Comparison of ENCODE assay signal across 22 mouse cellular contexts in the genomic region with DNA sequence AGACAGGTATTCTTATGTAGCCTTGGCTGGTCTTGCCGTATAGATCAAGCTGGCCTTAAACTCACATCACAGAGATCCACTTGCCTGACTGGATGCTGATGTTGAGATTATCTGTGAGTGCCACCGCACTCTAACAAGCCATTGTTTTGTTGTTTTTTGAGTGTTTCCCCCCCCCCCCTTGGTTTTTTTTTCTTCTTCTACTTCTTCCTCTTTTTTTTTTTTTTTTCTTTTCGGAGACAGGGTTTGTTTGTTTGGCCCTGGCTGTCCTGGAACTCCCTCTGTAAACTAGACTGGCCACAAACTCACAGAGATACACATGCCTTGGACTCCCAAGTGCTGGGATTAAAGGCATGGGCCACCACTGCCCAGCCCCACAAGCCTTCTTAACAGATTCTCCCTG. TPM values are rescaled to one million over a fixed set of nuclear protein-coding genes. Genes with fewer than 3 reads are reported as not detected.
"Had no signal": no experiment of that assay in that cellular context is flagged by ENCODE, and none has a peak within 500 bp of the region (broad histone marks: within the 10 kb centered on the region; RNA-seq: fewer than 3 reads in every experiment).

No protein-coding gene starts in this region.

- H3K4me3 ChIP-seq: intestine, embryonic 15.5 days; layer of hippocampus, adult 2 months; limb, embryonic 10.5 days; limb, embryonic 13.5 days; midbrain, embryonic 15.5 days; neural tube, embryonic 12.5 days; neural tube, embryonic 15.5 days; stomach, embryonic 15.5 days had no signal

- H3K27ac ChIP-seq: intestine, embryonic 15.5 days; layer of hippocampus, adult 2 months; limb, embryonic 10.5 days; limb, embryonic 13.5 days; midbrain, embryonic 15.5 days; neural tube, embryonic 12.5 days; neural tube, embryonic 15.5 days; stomach, embryonic 15.5 days had no signal

- H3K27me3 ChIP-seq: intestine, embryonic 15.5 days; limb, embryonic 13.5 days; midbrain, embryonic 15.5 days; neural tube, embryonic 12.5 days; neural tube, embryonic 15.5 days; stomach, embryonic 15.5 days had no signal

- DNase-seq: kidney, adult 11 months; kidney, adult 8-10 months; kidney, postnatal 25 days; layer of hippocampus, adult 9-11 months; lung, adult 2 months; lung, postnatal 14 days; lung, postnatal 4 days; right cerebral cortex, adult 18-20 months; right cerebral cortex, postnatal 14 days; right cerebral cortex, postnatal 4 days; thymus, postnatal 25 days had no signal

- H3K4me2 ChIP-seq: intestine, embryonic 15.5 days; limb, embryonic 13.5 days; midbrain, embryonic 11.5 days; midbrain, embryonic 15.5 days; neural tube, embryonic 12.5 days; neural tube, embryonic 15.5 days; stomach, embryonic 15.5 days had no signal

- H3K9ac ChIP-seq: intestine, embryonic 15.5 days; limb, embryonic 13.5 days; midbrain, embryonic 15.5 days; neural tube, embryonic 12.5 days; neural tube, embryonic 15.5 days; stomach, embryonic 15.5 days had no signal

- H3K9me3 ChIP-seq: intestine, embryonic 15.5 days; limb, embryonic 10.5 days; limb, embryonic 13.5 days; midbrain, embryonic 15.5 days; neural tube, embryonic 12.5 days; neural tube, embryonic 15.5 days; stomach, embryonic 15.5 days had no signal

- ATAC-seq: intestine, embryonic 15.5 days; midbrain, embryonic 15.5 days had no signal

RNA-seq across cellular contexts. Expression of a gene that starts 17.9 kb away (rescaled TPM):
- polyA plus RNA-seq: limb, embryonic 10.5 days; midbrain, embryonic 11.5 days; neural tube, embryonic 12.5 days had no signal

RNA-seq across cellular contexts. Expression of a gene that starts 27.2 kb away (rescaled TPM):
- polyA plus RNA-seq: large intestine, adult 2 months; liver, adult 2 months had no signal
